Mouse (Mus musculus) stomach, embryonic 14.5 days (tissue): ENCODE results near the gene Lyz2. TPM values are rescaled to one million over a fixed set of nuclear protein-coding genes. Genes with fewer than 3 reads are reported as not detected.
A peak's percentile ranks its signal among the peaks of the same experiment; 100 is the strongest.

Experiments used
- ATAC-seq: fragments of 200-750 bp; cut with Nextera tagmentation; 2 replicates; pipeline ENCODE4 v1.8.0; 2017; ENCODE audit warnings: low read depth, moderate TSS enrichment; ENCODE audit not compliant: insufficient number of reproducible peaks, insufficient read depth, low FRiP score
- H3K27ac ChIP-seq: fragments of 300-500 bp; sonication (generic); 2 replicates; pipeline ENCODE4 v1.5.1; 2014; ENCODE audit warnings: mild to moderate bottlenecking, low read length, moderate library complexity, mixed read lengths
- H3K27me3 ChIP-seq: fragments of 300-500 bp; sonication (generic); 2 replicates; pipeline ENCODE4 v1.6.1; 2014; ENCODE audit warnings: low read length, control low read depth, mixed read lengths; ENCODE audit not compliant: control insufficient read depth, insufficient read depth
- H3K36me3 ChIP-seq: fragments of 300-500 bp; sonication (generic); 2 replicates; pipeline ENCODE4 v1.6.1; 2014; ENCODE audit warnings: mild to moderate bottlenecking, control low read depth, low read length, moderate library complexity, mixed read lengths; ENCODE audit not compliant: control insufficient read depth, insufficient read depth
- H3K4me1 ChIP-seq: fragments of 300-500 bp; sonication (generic); 2 replicates; pipeline ENCODE4 v1.6.1; 2014; ENCODE audit warnings: low read length, control low read depth, mixed read lengths; ENCODE audit not compliant: control insufficient read depth, insufficient read depth
- H3K4me2 ChIP-seq: fragments of 300-500 bp; sonication (generic); replicated peaks from 2 replicates; pipeline ENCODE4 v1.6.1; 2014; ENCODE audit warnings: low read depth, low read length, control low read depth
- H3K4me3 ChIP-seq: fragments of 300-500 bp; sonication (generic); 2 replicates; pipeline ENCODE4 v1.5.1; 2014; ENCODE audit warnings: low read depth, low read length, control low read depth
- H3K9ac ChIP-seq: fragments of 300-500 bp; sonication (generic); replicated peaks from 2 replicates; pipeline ENCODE4 v1.6.1; 2014; ENCODE audit warnings: low read depth, mild to moderate bottlenecking, control low read depth, low read length, moderate library complexity, mixed read lengths
- H3K9me3 ChIP-seq: fragments of 300-500 bp; sonication (generic); 2 replicates; pipeline ENCODE4 v1.6.1; 2016; ENCODE audit warnings: low read depth, low read length, control low read depth; ENCODE audit not compliant: control insufficient read depth
- WGBS: fragments of 180-500 bp; shearing (Covaris S2); extraction: QIAGEN DNeasy Blood & Tissue Kit; methylation state at CpG from one replicate; pipeline ENCODE4 v1.1.7; 2014; 5-methylcytosine and 5-hydroxymethylcytosine counted together
- polyA plus RNA-seq: library from polyadenylated mRNA; unstranded; fragments of >200 nt; fragmentation: Nextera tagmentation; extraction: Ambion mirVana; gene quantifications from 2 replicates; pipeline ENCODE4 v1.2.1, GENCODE M21; 2014

Gene Lyz2
- polyA plus RNA-seq, 1 experiment from 2014 or later, result 65.7 TPM

DNA sequence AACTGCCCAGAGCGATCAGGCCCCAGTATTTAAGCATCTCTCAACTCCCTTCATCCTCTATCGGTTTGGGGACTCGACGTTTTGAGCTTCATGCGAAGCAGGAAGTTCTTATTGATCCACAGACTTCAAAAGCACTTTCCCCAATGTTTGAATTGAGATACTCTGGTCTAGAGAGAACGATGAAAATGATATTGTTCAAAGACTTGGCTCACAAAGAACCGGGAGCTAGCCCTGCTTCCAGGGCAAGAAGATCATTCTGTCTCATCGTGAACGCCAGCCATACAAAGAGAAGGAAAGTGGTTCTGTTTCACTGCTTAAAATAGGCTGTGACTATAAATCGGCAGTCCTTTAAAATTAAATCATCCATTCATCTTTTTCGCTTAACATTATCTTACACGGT lies 43.5 kb downstream of the Lyz2 start, which contains the start of gene 9530003J23Rik:
TSS of gene 9530003J23Rik (minus strand) at position 101 of the 400 bp plus-strand sequence.
- H3K9ac ChIP-seq, result no peak within 1 kb of the TSS

DNA sequence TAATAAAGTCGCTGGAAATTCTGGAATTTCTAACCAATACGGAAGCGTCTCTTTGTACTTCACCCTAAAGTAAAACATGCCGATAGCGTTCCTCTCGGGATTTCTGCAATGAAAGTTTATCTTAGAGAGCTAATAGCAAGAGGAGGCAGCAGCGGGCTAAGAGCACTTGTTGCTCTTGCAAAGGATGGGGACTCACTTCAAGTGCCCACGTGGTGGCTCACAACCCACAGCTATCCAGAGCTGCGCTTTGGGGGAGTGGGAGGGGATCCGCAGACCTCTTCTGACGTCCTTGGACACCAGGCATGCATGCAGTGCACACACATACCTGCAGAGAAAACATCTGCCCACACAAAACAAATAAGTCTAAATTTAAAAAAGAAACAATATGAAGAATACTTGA lies 46.3 kb downstream of the Lyz2 start:
- H3K36me3 ChIP-seq, result no peaks in the 10 kb centered on the region
- H3K4me1 ChIP-seq, result no peaks in the 10 kb centered on the region
- H3K27ac ChIP-seq, result no peak overlapping the region
- ATAC-seq, result no peak
- no peaks in the 10 kb centered on the region for H3K9me3 ChIP-seq
- H3K9ac ChIP-seq, result no peak overlapping the region
- WGBS, result 33% methylated on average over 11 of the region's 11 CpGs
- H3K27me3 ChIP-seq, result no peaks in the 10 kb centered on the region
- peak overlapping the region; percentile 7; the same call in 1 of the 2 replicates for H3K4me3 ChIP-seq
- H3K4me2 ChIP-seq, result peak overlapping the region; percentile 26

More for the DNA sequence above, 43.5 kb downstream of the Lyz2 start, which contains the start of gene 9530003J23Rik:
- no peak within 1 kb of the TSS for H3K27ac ChIP-seq
- no peaks in the 10 kb centered on the region for H3K9me3 ChIP-seq
- H3K4me2 ChIP-seq, result no peak within 1 kb of the TSS
- ATAC-seq, result no peak
- 78% methylated on average over 12 of the region's 12 CpGs for WGBS
- H3K4me1 ChIP-seq, result no peaks in the 10 kb centered on the region
- no peaks in the 10 kb centered on the region for H3K27me3 ChIP-seq
- H3K36me3 ChIP-seq, result no peaks in the 10 kb centered on the region
- H3K4me3 ChIP-seq, result no peak within 1 kb of the TSS

DNA sequence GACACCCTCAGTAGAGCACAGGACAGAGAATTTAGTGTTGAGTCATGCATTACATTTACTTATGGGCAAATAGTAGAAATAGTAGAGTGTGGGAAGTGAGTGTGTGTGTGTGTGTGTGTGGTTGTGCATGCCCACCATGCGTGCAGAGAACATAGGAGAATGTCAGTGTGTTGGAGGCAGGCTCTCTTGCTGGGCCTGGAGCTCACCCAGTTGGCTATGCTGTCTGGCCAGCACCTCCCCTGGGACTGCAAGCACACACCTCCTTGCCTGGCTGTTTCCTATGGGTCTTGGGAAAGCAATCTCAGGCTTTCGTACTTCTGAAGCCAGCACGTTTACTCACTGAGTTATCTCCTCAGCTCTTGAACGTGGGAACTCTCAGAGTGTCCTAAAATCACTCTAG lies 47.3 kb downstream of the Lyz2 start:
- Histone ChIP-seq H3K4me3 (no peak overlapping the region), H3K27ac (no peak overlapping the region), H3K4me1 (no peaks in the 10 kb centered on the region), H3K4me2 (no peak overlapping the region), H3K9me3 (no peaks in the 10 kb centered on the region), H3K27me3 (no peaks in the 10 kb centered on the region), H3K9ac (no peak overlapping the region), H3K36me3 (no peaks in the 10 kb centered on the region)
- 63% methylated on average over 4 of the region's 4 CpGs for WGBS
- no peak for ATAC-seq

DNA sequence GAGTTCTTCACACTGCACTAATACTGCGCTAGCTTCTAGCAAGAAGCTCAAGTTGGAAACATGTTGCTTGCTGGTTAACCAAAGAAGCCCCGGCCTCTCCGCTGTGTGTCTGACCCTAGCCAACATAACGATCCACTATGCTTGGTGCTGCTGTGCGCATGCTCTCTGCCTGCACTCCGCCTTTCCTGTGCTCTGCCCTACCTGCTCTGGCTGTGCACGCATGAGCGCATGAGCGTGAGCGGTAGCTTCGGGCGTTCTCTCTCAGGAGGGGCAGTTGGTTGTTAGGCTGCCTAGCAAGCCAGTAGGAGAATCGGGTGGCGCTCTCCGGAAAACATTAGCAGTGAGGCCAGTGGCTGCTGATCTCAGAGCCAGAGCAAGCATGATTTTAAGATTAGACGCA lies 52.3 kb downstream of the Lyz2 start:
- WGBS, result 68% methylated on average over 16 of the region's 16 CpGs

More for the DNA sequence above, 52.3 kb downstream of the Lyz2 start:
- 0 out of 2 replicates have a peak, but pooled peaks have one; percentile 39 for ATAC-seq
- no peaks in the 10 kb centered on the region for H3K9me3 ChIP-seq
- no peak overlapping the region for H3K4me3 ChIP-seq
- no peaks in the 10 kb centered on the region for H3K27me3 ChIP-seq
- H3K4me2 ChIP-seq, result no peak overlapping the region
- no peak overlapping the region for H3K27ac ChIP-seq
- no peaks in the 10 kb centered on the region for H3K36me3 ChIP-seq
- no peaks in the 10 kb centered on the region for H3K4me1 ChIP-seq
- H3K9ac ChIP-seq, result no peak overlapping the region

Other genes starting within 250 kb of the Lyz2 start
- not detected in 2 replicates for gene Lrrc10, start 237.0 kb downstream of the Lyz2 start, polyA plus RNA-seq
- 227 and 238 TPM in 2 replicates for gene Cct2, start 218.5 kb downstream of the Lyz2 start, polyA plus RNA-seq
- gene Frs2, start 133.8 kb downstream of the Lyz2 start, polyA plus RNA-seq, result 37.4 and 40.3 TPM in 2 replicates
- gene Yeats4, start 57.8 kb downstream of the Lyz2 start, polyA plus RNA-seq, result 75.8 and 81.6 TPM in 2 replicates
- not detected in 2 replicates for gene 9530003J23Rik, start 43.6 kb downstream of the Lyz2 start, polyA plus RNA-seq
- gene Lyz1, start 10.5 kb upstream of the Lyz2 start, polyA plus RNA-seq, result not detected in 2 replicates
- gene Cpsf6, start 97.7 kb upstream of the Lyz2 start, polyA plus RNA-seq, result 173 and 185 TPM in 2 replicates